ENCODE assay signal across 10 mouse cellular contexts in the genomic region with DNA sequence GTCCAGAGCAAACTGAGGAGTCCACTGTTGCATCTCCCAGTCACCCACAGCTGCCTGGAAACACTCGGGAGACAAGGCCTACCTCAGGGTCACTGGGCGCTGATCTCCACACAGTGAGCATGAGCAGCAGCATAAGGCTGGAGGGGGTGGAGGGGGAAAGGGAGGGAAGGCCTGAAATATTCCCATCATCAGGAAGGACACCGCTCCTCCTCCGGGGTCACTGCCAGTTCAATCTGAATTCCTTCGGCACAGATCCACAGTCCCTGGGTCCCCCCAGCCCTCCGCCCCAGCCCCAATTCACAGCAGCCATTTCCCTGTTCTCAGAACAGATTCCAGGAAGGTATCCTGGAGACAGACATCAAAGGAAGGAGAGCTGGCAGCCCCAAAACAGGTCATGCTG. TPM values are rescaled to one million over a fixed set of nuclear protein-coding genes. Genes with fewer than 3 reads are reported as not detected.
DNase-seq lines count a peak whose midpoint lies in the region; ATAC-seq and TF ChIP-seq lines count a peak whose summit lies in the region.
"Had no signal": no experiment of that assay in that cellular context is flagged by ENCODE, and none has a peak within 500 bp of the region (broad histone marks: within the 10 kb centered on the region; RNA-seq: fewer than 3 reads in every experiment).

No protein-coding gene starts in this region.

- H3K4me2 ChIP-seq in liver, embryonic 12.5 days = no peak overlapping the region

- peaks cover 16% of the 10 kb centered on the region for H3K36me3 ChIP-seq in limb, embryonic 10.5 days
- no peaks in the 10 kb centered on the region for H3K36me3 ChIP-seq in liver, embryonic 12.5 days

- no peaks in the 10 kb centered on the region for H3K9me3 ChIP-seq in limb, embryonic 10.5 days (replicated peaks)
- H3K9me3 ChIP-seq in liver, embryonic 12.5 days (replicated peaks) = no peaks in the 10 kb centered on the region

- peak overlapping the region; percentile 45 for H3K4me3 ChIP-seq in gastrocnemius, adult 2 months
- no peak overlapping the region for H3K4me3 ChIP-seq in limb, embryonic 10.5 days
- H3K4me3 ChIP-seq in liver, embryonic 12.5 days = no peak overlapping the region

- peak overlapping the region; percentile 71 for H3K27ac ChIP-seq in gastrocnemius, adult 2 months
- H3K27ac ChIP-seq in limb, embryonic 10.5 days = 0 out of 2 replicates have a peak overlapping the region, but pooled peaks have one; percentile 56
- no peak overlapping the region for H3K27ac ChIP-seq in liver, embryonic 12.5 days

- DNase-seq in gastrocnemius, adult 2 months = peak; percentile 28
- DNase-seq in gastrocnemius, postnatal 36 days = no peak
- peak; percentile 51 for DNase-seq in ovary, postnatal 36 days (ENCODE audit: low spot score)
- no peak for DNase-seq in ovary, postnatal 14 days (ENCODE audit: low spot score)
- no peak for DNase-seq in limb, embryonic 10.5 days (ENCODE audit: low spot score)
- DNase-seq: B cell, adult 2 months; liver had no signal

- H3K4me1 ChIP-seq in limb, embryonic 10.5 days = peaks cover 62% of the 10 kb centered on the region
- H3K4me1 ChIP-seq in liver, embryonic 12.5 days = no peaks in the 10 kb centered on the region

- no peak for TF ChIP-seq CTCF in gastrocnemius, adult 2 months (IDR thresholded peaks at IDR 0.05)

- no peaks in the 10 kb centered on the region for H3K27me3 ChIP-seq in limb, embryonic 10.5 days (ENCODE audit: low read depth, poor library complexity, severe bottlenecking)
- H3K27me3 ChIP-seq in liver, embryonic 12.5 days (replicated peaks) = no peaks in the 10 kb centered on the region

- H3K9ac ChIP-seq in liver, embryonic 12.5 days = no peak overlapping the region

- intact Hi-C loops in gastrocnemius, adult 2 months (cut with DNase I) = loop anchor here (5.0 kb wide), 1 partner anchor 34 kb away; a partner anchor contains a TSS
- intact Hi-C loops in gastrocnemius, postnatal 36 days (cut with DNase I) = no loop called here

- ATAC-seq in frontal cortex, adult (ENCODE audit: low TSS enrichment) = no peak
- no peak for ATAC-seq in monocyte, adult 5-6 weeks (replicated peaks; ENCODE audit: insufficient number of reproducible peaks, low FRiP score, low TSS enrichment, poor library complexity, severe bottlenecking)
- no peak for ATAC-seq in liver, embryonic 12.5 days

- WGBS in limb, embryonic 10.5 days = 13% methylated on average over 6 of the region's 6 CpGs
- 69% methylated on average over 6 of the region's 6 CpGs for WGBS in liver, embryonic 12.5 days (ENCODE audit: insufficient replicate concordance)

RNA-seq across cellular contexts. Expression of a gene that starts 35.8 kb away (rescaled TPM):
- 10 to 100 TPM; 42.0 to 49.3 TPM for total RNA-seq in gastrocnemius, adult 2 months (2021)
- 10 to 100 TPM; 26.3 to 37.3 TPM for total RNA-seq in gastrocnemius, postnatal 36 days (2021)
- 53.3 and 55.7 TPM in 2 replicates for polyA plus RNA-seq in limb, embryonic 10.5 days (2016; fragmentation: Nextera tagmentation; extraction: Ambion mirVana)
- 1.9 to 5.8 TPM (median 2.8 TPM) in 3 replicates for total RNA-seq in monocyte, adult 5-6 weeks (2017)
- 6.0 and 6.9 TPM in 2 replicates for polyA plus RNA-seq in liver, embryonic 12.5 days (2016; fragmentation: Nextera tagmentation; extraction: Ambion mirVana)

RNA-seq across cellular contexts. Expression of a gene that starts 43.6 kb away (rescaled TPM):
- 10 to 100 TPM; 29.0 to 45.0 TPM for total RNA-seq in gastrocnemius, adult 2 months (2021)
- 10 to 100 TPM; 34.3 to 36.2 TPM for total RNA-seq in gastrocnemius, postnatal 36 days (2021)
- 144 and 147 TPM in 2 replicates for polyA plus RNA-seq in limb, embryonic 10.5 days (2016; fragmentation: Nextera tagmentation; extraction: Ambion mirVana)
- total RNA-seq in monocyte, adult 5-6 weeks (2017) = 6.4 to 10.2 TPM (median 8.2 TPM) in 3 replicates
- 59.4 and 63.6 TPM in 2 replicates for polyA plus RNA-seq in liver, embryonic 12.5 days (2016; fragmentation: Nextera tagmentation; extraction: Ambion mirVana)

Comparison
In these comparisons a context has a peak if more than half of its experiments do, and no peak if none do; other contexts are left out.
1. DNase-seq: peak in gastrocnemius, adult 2 months (single experiment) and ovary, postnatal 36 days (single experiment); none in gastrocnemius, postnatal 36 days (0 of 2), ovary, postnatal 14 days (single experiment) and limb, embryonic 10.5 days (single experiment).